Mouse (Mus musculus) telencephalon, adult 2 months (tissue): ENCODE measurements around the gene Lcorl.
"Not testable (repeated sequence)": the region's sequence is repeated elsewhere in the genome, so short reads cannot be mapped to it uniquely, and the experiment has no call there.

Experiments used
- DNase-seq: peaks from one replicate; pipeline ENCODE4 v3.0.0-alpha.2; 2011; ENCODE audit warnings: low read depth, low spot score

Gene Lcorl

DNA sequence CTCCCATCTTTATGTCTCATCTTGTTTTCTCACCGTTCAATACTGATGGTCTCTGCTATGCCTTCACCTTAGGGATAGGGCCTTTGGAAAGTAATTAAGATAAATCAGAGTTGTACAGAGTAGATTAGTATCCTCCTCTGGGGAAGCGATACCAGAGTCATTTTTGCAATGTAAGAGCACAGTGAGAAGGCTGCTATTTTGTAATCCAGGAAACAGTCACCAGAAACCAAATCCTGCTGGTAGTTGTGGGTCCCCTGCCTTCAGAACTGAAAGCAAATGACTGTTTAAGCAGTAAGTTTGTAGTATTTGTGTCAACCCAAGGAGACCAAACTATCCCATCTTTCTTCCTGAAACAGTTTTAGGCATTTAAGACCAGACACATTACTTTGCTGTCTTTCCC, 147.8 kb downstream of the Lcorl start:
- no peak for DNase-seq

DNA sequence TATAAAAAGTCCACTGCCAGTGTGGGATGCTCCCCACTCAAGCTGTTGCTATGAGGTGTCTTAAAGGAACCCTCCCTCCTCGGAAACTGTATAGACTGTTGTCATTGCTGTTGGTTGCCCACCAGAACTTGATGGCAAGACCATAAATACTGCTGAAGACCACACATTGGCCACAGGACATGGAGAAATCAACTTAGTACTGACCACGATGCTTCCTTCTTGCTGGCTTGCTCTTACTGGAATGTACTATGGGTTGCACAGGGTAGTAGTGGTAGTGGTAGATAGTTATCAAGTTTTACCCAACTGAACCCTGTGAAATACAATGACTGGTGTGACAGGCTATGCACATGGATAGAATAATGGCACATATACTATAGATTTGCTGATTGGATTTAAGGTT, 150.6 kb downstream of the Lcorl start:
- no peak for DNase-seq

DNA sequence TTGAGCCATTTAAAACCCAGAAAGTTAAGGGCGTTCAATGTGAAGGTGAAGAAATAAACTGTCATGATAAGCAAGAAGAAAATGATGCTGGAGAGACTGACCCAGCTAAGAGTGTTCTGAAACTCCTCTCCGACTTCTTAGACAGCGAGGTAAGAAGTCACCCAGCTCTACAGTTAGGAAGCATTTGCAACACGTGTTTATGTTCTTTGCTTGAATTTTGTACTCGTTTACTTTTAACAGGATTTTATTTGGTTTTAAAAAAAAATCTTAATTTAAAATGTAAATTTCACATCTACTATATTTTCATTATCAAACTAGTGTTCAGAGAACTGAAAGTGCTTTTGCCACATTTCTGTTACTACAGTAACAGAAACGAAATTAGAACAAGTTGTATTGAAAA, 165.7 kb downstream of the Lcorl start:
- no peak for DNase-seq

DNA sequence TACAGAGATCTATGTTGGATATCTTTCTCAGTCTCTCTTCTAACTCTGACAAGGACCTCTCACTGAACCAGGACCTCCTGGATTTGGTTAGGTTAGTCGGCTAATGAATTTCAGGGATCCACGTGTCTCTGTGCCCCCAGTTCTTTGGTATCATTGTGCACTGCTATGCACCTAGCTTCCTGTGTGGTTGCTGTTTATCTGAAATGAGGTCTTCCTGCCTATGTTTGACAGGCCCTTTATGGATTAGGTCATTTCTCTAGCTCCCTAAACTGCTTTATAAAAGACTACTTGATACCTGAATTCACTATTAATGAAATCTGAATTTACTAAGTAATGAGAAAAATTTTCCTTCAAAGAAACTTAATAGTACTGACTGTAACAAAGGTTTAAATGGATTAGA, 166.6 kb downstream of the Lcorl start:
- no peak for DNase-seq

DNA sequence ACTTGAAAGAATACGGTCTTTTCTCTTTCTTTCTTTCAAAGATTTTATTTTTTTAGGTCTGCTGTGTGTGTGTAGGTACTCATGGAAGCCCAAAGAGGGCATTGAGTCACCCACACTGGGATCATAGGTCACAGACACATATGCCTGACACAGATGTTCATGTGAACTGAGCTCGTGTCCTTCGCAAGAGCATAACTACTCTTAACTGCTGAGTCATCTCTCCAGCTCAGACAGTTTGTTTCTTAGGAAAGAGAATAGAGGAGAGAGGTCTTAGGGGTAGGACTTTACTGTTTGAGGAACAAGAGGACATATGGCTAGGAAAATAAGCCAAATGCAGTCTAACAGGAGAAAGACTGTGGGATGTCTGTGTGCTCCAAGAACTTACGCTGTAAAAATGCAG, 168.3 kb downstream of the Lcorl start:
- no peak for DNase-seq

DNA sequence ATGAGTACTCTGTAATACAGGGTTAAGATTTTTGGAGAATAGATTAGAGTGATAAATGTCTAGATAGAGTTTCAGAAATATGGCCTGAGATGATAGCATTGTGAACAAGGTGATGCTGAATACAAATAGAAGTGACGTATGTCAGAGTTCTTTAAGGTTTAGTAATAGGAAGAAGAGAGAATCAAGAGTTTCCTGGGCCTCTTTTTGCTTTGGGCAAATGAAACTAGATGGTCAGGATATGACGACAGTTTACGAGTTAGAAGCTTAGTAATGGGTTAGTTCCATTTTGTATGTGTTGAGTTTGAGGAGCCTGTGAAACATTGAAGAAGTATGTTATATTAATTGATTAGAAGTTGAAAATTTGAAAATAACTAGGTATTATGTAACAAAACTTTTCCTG, 171.2 kb downstream of the Lcorl start:
- no peak for DNase-seq

DNA sequence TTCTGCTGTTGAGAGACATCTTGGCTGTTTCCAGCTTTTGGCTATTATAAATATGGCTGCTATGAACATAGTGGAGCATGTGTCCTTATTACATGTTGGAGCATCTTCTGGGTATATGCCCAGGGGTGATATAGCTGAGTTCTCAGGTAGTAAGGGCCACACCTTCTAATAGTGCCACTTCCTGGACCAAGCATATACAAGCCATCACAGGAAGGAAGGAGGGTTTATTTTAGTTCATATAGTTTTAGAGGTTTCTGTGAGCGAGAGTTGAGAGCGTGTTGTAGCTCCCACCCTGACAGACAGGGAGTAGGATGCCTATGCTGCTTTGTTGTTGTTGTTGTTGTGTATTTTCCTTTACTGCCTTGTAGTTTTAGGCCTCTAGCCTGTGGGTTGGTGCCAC, 172.2 kb downstream of the Lcorl start:
- no peak for DNase-seq

DNA sequence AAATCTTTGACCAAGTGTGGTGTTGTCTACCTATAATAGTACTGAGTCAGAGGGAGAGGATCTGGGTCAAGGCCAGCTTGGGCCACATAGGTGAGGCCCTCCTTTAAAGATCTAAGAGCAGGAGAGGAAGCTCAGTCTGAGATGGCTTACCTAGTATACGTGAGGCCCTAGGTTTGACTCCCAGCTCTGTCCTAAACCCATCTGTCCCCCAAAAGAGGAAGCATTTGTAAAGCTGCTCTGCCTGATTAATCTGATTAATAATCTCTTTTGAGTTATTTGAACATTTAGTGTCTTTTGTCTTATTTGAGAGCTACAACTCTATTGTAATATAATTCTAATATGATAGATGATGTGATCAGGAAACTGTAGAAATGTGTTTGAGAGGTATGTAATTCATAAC, 174.0 kb downstream of the Lcorl start:
- no peak for DNase-seq

DNA sequence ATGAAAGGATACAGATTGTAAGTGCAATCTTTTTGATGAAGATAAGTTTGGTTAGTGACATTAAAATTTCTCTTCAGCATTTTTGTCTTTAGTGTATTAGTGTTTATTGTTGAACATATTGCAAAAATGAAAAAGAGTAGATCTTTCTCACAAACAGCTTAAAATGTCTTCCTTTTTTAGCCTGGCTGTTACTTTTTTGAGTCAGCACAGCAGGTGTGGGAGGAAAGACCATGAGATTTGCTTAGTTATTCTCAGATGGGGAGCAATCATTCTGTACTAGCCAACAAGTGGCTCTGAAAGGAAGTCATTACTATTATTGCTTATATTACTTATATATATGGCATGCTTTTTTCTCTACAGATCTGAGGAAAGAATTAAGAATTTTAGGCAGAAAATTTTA, 177.5 kb downstream of the Lcorl start:
- DNase-seq: no peak

DNA sequence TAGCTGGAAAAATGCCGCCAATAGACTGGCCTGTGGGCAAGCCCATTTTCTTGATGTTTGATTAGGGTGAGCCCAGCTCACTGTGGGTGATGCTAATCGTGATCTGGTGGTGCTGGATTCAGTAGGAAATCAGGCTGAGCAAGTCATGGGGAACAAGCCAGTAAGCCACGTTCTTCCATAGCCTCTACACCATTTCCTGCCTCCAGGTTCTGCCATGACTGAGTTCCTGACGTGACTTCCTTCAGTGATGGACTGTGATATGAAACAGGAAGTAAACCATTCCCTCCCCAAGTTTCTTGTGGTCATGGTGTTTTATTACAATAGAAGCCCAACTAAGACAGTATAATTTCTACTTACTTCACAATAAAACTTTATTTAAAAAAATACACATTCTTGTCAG, 179.8 kb downstream of the Lcorl start:
- DNase-seq: no peak

DNA sequence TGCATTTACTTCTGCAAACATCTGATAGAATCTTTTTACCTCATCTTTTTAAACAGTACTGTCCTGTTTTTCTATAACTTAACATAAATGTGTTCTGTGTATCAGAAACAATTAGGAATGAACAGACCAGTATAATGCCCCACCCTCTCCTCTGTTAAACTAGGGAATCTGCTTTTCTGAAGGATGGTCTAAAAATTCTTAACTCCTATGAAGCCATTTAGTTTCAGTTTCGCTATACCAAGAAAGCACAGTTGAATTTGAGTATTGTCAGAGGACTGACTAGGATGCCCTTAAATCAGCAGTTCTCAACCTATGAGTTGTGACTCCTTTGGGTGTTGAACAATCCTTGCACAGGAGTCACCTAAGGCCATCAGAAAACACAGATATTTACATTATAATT, 182.4 kb downstream of the Lcorl start:
- no peak for DNase-seq

DNA sequence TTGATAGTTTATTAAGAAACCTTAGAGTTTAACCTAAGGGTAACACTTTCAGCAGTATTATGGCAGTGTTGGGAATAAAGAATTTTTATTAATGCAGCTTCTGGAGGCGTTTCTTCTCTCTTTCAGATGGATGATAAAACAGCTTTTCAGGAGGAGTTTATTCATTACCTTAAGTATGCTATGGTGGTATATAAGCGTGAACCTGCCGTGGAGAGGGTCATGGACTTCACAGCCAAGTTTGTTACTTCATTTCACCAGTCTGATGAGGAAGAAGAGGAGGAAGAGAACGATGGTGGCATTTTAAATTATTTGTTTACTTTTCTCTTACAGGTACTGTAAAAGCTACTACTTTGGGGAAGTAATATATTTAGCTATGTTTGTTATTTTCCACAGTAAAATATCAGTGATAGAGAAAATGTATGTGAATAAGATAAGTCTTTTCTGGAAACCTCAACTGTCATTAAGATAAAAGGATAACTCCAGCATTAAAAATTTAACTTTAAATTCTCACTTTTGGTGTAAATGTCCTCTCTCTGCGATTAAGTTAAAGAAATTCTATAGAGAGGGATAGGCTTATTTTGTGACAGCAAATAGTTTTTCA, 186.4 kb downstream of the Lcorl start:
- no peak for DNase-seq

DNA sequence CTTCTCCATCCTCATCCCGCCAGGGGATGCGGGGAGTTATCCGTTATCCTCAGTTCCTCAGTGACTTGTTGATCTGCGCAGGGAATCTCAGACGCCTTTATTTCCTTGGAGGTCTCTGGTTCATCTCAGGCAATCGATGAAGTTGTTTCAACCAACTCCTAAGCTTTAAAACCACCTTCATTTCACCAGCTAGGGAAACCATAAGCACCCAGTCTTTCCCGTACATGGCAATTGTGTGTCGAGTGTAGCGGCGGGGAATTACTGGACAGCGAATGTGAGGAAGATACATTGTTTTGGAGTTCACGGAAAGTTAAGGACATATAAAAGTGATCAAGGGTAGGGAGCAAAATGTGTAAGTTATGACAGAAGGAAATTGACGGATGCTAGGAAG, 187.1 kb downstream of the Lcorl start:
- no peak for DNase-seq

DNA sequence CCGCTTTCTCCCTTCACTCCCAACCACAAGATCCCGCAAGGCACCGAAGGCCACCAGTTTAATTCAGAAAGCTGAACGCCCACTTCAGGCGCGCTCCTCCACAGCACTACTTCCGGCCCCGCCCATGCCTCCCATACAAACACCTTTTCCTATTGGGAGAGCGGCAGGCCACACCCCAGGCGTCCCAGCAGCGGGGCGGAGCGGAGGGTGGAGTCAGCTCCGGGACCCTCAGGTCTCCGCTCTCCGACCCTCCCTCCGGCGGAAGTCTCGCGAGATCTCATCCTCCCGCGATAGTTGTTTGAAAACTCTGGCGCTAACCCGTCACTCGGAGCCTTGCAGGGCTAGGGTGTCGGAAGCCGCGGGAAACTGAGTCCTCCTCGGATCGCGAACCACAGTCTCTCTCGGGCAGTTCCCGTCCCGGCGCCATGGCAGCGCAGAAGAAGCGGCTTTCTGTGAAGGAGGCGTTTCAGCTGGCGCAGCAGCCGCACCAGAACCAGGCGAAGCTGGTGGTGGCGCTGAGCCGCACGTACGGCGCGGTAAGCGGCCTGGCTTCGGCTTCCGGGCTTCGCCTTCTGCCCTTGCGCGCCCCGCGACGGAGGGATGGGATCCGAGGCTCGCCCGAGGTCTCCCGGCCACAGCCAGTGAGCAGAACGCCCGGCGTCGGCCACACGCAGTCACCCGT, 187.7 kb downstream of the Lcorl start, which contains the start of gene Ncapg:
Ncapg (plus strand) TSS at position 322 of the 682 bp plus-strand sequence.
- DNase-seq: peak; percentile 93

DNA sequence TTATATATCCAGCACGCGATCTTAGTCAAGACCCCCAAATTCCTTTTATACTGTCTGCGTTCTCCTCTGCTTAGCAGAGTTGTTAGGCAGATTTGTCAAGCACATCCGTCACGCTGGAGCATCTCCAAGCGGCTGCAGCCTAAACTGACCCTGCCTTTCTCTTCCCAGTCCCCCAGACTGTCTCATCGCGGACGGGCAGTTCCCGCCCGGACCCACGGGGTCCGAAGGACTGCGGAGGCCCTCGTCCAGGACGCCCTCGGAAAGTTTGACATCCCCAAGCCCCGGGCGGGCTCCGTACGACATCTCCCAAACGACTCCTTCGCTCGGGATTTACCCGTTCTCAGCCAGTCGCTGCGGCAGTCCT, 188.2 kb downstream of the Lcorl start:
- DNase-seq: no peak

DNA sequence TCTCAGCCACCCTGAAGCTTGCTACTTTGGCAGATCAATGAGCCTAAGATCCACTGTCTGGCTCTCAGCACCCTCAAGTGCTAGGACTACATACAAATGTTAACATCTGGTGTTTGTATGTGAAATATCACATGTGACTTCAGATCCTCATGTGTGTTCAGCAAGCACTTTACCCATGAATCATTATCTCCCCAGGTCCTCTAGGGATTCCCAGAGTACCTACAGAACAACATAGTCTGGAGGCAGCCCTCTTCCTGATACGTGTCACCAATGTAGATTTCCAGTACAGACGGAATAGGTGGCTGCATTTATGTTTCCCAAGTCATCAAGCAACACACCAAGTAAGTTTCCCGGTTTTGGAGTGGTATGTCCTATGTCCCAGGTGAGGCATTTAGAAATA, 188.6 kb downstream of the Lcorl start:
- no peak for DNase-seq

DNA sequence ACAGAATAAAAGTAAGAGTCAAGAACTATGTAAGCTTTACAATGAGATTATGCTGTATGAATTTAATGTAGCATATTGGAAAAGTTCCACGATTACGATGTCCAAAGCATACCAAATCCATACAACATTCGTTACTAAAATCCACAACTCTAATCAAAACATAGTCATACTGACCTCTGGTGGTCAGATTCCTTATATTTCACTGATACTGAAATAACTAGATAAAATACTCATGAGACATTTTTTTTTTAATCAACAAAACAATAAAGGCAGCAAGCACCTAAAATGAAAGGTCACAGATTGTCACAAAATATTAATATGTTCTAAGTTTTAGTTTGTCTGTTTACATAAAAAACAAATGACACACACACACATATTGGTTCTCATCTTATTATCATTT, 189.1 kb downstream of the Lcorl start:
- DNase-seq: peak; percentile 35

DNA sequence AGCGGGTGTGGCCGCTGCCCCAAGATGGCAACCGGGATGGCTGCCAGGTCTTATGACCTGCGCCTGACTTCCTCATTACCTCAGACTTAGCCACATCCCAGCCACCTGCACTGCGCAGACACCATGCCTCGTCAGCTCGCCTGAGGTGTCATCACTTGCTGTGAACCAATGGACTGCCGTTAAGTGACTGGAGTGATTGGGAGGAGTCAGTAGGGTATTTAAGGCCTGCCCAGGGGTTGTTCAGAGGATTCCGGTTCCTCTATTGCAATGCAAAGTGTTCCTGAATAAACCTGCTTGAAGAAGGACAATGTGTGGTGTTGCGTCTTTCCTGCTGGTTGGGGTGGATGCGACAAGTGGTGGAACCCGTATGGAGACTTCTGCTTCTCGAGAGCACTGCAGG, 199.0 kb downstream of the Lcorl start:
- not testable (repeated sequence) for DNase-seq

DNA sequence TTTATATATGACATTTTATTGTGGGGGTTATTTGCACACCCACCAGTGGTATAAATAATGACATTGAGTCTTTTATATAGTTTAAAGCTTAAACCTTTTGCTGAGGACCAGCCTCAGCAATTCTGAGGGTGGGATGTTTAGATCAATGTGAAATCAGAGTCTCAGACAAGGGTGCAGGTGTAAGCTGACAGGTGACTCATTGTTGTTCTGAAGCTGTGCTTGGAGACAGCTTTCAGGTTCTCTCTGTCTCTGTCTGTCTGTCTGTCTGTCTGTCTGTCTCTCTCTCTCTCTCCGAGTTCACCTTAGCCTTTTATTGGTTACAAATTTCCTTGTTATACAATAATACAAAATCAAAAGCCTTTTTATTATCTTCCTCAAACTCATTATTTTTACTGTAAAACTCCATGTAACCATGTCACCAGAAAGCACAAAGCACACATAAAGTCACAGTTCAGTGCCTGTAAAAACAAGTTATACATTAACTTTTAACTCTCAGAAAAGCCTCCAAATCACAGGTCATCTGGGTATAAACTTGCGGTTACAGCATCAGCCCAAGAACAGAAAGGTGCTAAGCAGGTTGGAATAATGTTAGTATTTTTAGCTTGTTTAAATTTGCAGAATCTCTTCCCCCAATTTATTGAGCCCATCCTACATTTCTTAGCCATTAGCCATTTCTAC, 206.2 kb downstream of the Lcorl start:
- no peak for DNase-seq
